Mouse (Mus musculus): Measurements from ENCODE around the gene Tmc6. TPM values are rescaled to one million over a fixed set of nuclear protein-coding genes. Genes with fewer than 3 reads are reported as not detected.

Gene Tmc6
- polyA plus RNA-seq, 1 experiment from 2014 or later: 24.7 TPM

GRCm38 (mm10) chr11:117742243-117742642 is 39.8 kb downstream of the Tmc6 start:
- peaks cover 87% of the 10 kb centered on the region for H3K36me3 ChIP-seq
- H3K9me3 ChIP-seq: no peaks in the 10 kb centered on the region
- H3K4me1 ChIP-seq: no peaks in the 10 kb centered on the region
- no peak for ATAC-seq (ENCODE audit: borderline replicate concordance, extremely low read depth, low FRiP score, low TSS enrichment)
- H3K4me2 ChIP-seq: no peak overlapping the region
- WGBS: 59% methylated on average over 8 of the region's 8 CpGs
- no peak overlapping the region for H3K9ac ChIP-seq
- no peak overlapping the region for H3K27ac ChIP-seq
- no peak overlapping the region for H3K4me3 ChIP-seq
- H3K27me3 ChIP-seq: no peaks in the 10 kb centered on the region

GRCm38 (mm10) chr11:117741128-117741527 is 40.9 kb downstream of the Tmc6 start:
- no peak overlapping the region for H3K27ac ChIP-seq
- no peak for ATAC-seq (ENCODE audit: borderline replicate concordance, extremely low read depth, low FRiP score, low TSS enrichment)

DNA sequence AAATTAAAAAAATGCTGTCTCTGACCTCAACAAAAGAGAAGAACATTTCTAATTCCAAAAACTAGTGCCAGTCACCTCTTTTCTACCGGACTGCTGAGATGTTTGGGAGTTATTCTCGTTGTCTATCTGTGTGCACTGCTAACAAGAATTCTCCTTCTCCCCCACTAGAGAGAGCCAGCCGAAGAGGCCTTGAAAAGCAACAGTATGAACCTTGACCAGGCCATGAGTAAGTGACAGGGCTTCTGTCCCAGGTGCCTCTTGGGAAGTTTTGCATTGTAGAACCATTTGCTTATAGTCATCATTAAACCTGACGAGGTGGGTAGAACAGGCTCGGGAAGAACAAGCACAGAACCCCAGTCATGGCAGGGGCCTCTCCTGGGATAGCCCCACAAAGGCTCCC is 43.9 kb downstream of the Tmc6 start:
- 80% methylated on average over 5 of the region's 5 CpGs for WGBS
- no peaks in the 10 kb centered on the region for H3K4me1 ChIP-seq
- no peak overlapping the region for H3K27ac ChIP-seq
- ATAC-seq (ENCODE audit: borderline replicate concordance, extremely low read depth, low FRiP score, low TSS enrichment): no peak
- H3K4me3 ChIP-seq: no peak overlapping the region
- H3K27me3 ChIP-seq: no peaks in the 10 kb centered on the region
- H3K4me2 ChIP-seq: no peak overlapping the region
- H3K9me3 ChIP-seq: no peaks in the 10 kb centered on the region
- peaks cover 74% of the 10 kb centered on the region for H3K36me3 ChIP-seq
- H3K9ac ChIP-seq: no peak overlapping the region

More at GRCm38 (mm10) chr11:117741128-117741527, 40.9 kb downstream of the Tmc6 start:
- H3K36me3 ChIP-seq: peaks cover 89% of the 10 kb centered on the region
- no peaks in the 10 kb centered on the region for H3K27me3 ChIP-seq
- no peak overlapping the region for H3K4me3 ChIP-seq
- no peaks in the 10 kb centered on the region for H3K9me3 ChIP-seq
- H3K9ac ChIP-seq: no peak overlapping the region
- no peak overlapping the region for H3K4me2 ChIP-seq
- no peaks in the 10 kb centered on the region for H3K4me1 ChIP-seq
- 82% methylated on average over 6 of the region's 6 CpGs for WGBS

DNA sequence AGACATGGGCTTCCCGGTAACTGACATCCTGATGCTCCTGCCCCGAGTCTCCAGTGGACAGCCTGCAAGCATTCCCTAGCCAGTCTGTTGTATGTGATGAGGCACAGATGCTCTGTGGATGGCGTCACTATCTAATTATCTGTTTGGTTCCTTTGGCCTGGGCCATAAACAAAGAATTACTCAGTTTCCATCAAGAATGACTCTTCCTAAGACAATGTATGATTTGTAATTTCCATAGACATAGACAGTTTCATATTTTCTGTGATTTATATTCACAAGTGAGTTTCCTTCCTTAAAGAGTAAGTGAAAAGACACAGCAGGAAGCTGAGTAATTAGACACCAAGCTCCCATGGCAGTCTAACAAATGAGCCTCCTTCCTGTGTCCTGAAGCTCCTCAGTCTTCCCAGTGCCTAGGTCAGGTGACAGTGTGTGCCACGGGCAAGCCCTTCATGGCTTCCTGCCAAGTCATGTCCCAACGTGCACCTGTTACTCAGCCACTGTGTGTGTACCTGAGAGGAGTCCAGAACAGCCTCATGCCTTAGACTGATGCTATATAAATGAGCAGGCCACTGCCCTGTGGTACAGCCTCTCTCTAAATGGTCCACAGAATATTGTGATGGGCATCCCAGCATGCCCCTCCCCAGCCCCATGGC is 45.8 kb downstream of the Tmc6 start:
- WGBS: 57% methylated on average over 5 of the region's 5 CpGs
- H3K9ac ChIP-seq: no peak overlapping the region
- H3K27me3 ChIP-seq: no peaks in the 10 kb centered on the region
- H3K27ac ChIP-seq: no peak overlapping the region
- H3K4me2 ChIP-seq: no peak overlapping the region
- H3K36me3 ChIP-seq: peaks cover 55% of the 10 kb centered on the region
- H3K4me1 ChIP-seq: no peaks in the 10 kb centered on the region
- no peaks in the 10 kb centered on the region for H3K9me3 ChIP-seq
- no peak overlapping the region for H3K4me3 ChIP-seq
- ATAC-seq (ENCODE audit: borderline replicate concordance, extremely low read depth, low FRiP score, low TSS enrichment): no peak

GRCm38 (mm10) chr11:117731470-117731869 is 50.5 kb downstream of the Tmc6 start:
- H3K4me1 ChIP-seq: peaks cover 10% of the 10 kb centered on the region; the same call in 1 of the 2 replicates
- H3K4me3 ChIP-seq: no peak overlapping the region
- no peaks in the 10 kb centered on the region for H3K9me3 ChIP-seq
- no peak overlapping the region for H3K9ac ChIP-seq
- no peaks in the 10 kb centered on the region for H3K27me3 ChIP-seq
- H3K4me2 ChIP-seq: no peak overlapping the region
- no peak for ATAC-seq (ENCODE audit: borderline replicate concordance, extremely low read depth, low FRiP score, low TSS enrichment)
- peaks cover 13% of the 10 kb centered on the region for H3K36me3 ChIP-seq
- no peak overlapping the region for H3K27ac ChIP-seq
- WGBS: 84% methylated on average over 7 of the region's 7 CpGs

DNA sequence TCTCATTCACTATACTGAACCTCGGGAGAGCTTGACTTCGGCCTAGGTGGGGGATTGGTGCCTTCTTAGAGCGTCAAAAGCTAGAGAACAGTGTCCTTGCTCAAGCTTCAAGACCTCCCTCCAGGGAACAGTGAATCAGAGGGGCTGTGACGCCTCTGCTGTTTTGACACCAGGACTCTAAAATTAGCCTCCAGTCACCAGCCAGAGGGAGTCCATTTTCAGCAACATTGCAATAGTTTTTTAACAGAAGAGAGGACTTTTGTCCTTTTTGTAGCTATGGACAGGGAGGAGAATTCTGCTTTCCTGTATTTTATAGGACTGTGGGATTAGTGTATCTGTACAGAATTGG is 51.5 kb downstream of the Tmc6 start:
- Histone ChIP-seq H3K36me3 (peaks cover 4% of the 10 kb centered on the region; the same call in 1 of the 2 replicates), H3K4me2 (no peak overlapping the region), H3K4me3 (no peak overlapping the region), H3K4me1 (peaks cover 10% of the 10 kb centered on the region; the same call in 1 of the 2 replicates), H3K27me3 (no peaks in the 10 kb centered on the region), H3K9ac (no peak overlapping the region), H3K9me3 (no peaks in the 10 kb centered on the region), H3K27ac (no peak overlapping the region)
- WGBS: 77% methylated on average over 4 of the region's 4 CpGs
- no peak for ATAC-seq (ENCODE audit: borderline replicate concordance, extremely low read depth, low FRiP score, low TSS enrichment)

DNA sequence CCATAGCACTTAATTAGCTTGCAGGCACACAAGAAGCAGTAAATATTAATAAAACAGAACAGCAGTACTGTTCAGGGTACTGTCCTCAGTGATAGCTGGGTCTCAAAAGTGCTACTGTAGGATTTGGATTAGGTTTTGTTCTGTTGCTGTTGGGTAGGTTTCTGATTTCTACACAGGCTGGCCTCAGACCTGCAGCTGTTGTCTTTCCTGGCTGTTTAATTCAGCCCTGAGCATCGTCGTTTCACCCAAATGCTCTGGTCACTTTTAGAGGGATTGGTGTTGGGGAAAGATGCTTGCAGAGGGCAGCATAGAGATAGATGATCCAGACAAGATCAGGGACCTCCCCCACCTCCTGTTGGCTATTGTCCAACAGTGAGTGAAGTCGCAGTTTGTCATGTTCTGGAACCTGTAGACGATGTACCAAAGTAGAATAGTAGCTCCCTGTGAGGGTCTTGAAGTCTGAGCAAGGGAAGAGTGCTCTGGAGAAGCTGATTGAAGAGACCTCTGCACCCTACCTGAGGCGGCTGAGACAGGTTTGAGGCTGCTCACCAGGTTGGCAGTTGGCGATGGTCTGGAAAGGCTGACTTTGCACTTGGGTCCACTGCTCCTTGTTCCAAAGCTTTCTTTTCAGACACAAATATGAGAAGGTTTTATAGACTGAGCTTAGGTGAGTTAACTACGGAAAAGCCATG is 52.1 kb downstream of the Tmc6 start:
- no peaks in the 10 kb centered on the region for H3K9me3 ChIP-seq
- no peaks in the 10 kb centered on the region for H3K27me3 ChIP-seq
- no peak overlapping the region for H3K27ac ChIP-seq
- H3K36me3 ChIP-seq: peaks cover 4% of the 10 kb centered on the region; the same call in 1 of the 2 replicates
- no peak overlapping the region for H3K9ac ChIP-seq
- H3K4me3 ChIP-seq: no peak overlapping the region
- 67% methylated on average over 7 of the region's 7 CpGs for WGBS
- H3K4me1 ChIP-seq: peaks cover 10% of the 10 kb centered on the region; the same call in 1 of the 2 replicates
- no peak for ATAC-seq (ENCODE audit: borderline replicate concordance, extremely low read depth, low FRiP score, low TSS enrichment)
- H3K4me2 ChIP-seq: no peak overlapping the region

DNA sequence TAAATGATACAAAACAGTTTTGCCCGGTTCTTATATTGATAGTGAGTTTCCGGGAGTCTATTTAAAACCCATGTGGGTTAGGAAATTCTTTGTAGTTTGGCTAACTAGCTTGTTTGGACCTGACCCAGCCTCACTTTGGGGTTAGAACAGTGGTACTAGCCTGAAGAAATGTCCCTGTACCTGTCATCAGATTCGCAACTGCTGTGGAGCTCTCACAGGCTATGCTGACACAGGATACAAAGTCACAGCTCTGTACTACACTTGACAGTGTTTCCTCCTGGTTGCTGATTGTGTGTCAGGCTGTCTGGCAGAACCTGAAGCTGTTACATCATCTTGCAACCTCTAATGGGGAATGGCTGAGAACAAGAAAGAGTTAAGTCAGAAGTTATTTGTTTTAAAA is 52.7 kb downstream of the Tmc6 start:
- no peak for ATAC-seq (ENCODE audit: borderline replicate concordance, extremely low read depth, low FRiP score, low TSS enrichment)

GRCm38 (mm10) chr11:117728841-117729240 is 53.2 kb downstream of the Tmc6 start:
- Histone ChIP-seq H3K4me2 (no peak overlapping the region), H3K9ac (no peak overlapping the region), H3K4me3 (no peak overlapping the region), H3K36me3 (peaks cover 4% of the 10 kb centered on the region; the same call in 1 of the 2 replicates), H3K4me1 (peaks cover 10% of the 10 kb centered on the region; the same call in 1 of the 2 replicates), H3K27me3 (no peaks in the 10 kb centered on the region), H3K9me3 (no peaks in the 10 kb centered on the region), H3K27ac (no peak overlapping the region)
- 50% methylated on average over 1 of the region's 1 CpGs for WGBS
- ATAC-seq (ENCODE audit: borderline replicate concordance, extremely low read depth, low FRiP score, low TSS enrichment): no peak

More for the DNA sequence above, 52.7 kb downstream of the Tmc6 start:
- no peak overlapping the region for H3K4me2 ChIP-seq
- WGBS: 75% methylated on average over 3 of the region's 3 CpGs
- no peak overlapping the region for H3K27ac ChIP-seq
- no peaks in the 10 kb centered on the region for H3K9me3 ChIP-seq
- H3K9ac ChIP-seq: no peak overlapping the region
- no peaks in the 10 kb centered on the region for H3K27me3 ChIP-seq
- peaks cover 10% of the 10 kb centered on the region; the same call in 1 of the 2 replicates for H3K4me1 ChIP-seq
- no peak overlapping the region for H3K4me3 ChIP-seq
- peaks cover 4% of the 10 kb centered on the region; the same call in 1 of the 2 replicates for H3K36me3 ChIP-seq

GRCm38 (mm10) chr11:117728245-117728644 is 53.8 kb downstream of the Tmc6 start:
- H3K4me3 ChIP-seq: no peak overlapping the region
- no peak overlapping the region for H3K27ac ChIP-seq
- no peaks in the 10 kb centered on the region for H3K27me3 ChIP-seq
- WGBS: 90% methylated on average over 5 of the region's 5 CpGs
- H3K36me3 ChIP-seq: no peaks in the 10 kb centered on the region
- no peak for ATAC-seq (ENCODE audit: borderline replicate concordance, extremely low read depth, low FRiP score, low TSS enrichment)
- H3K9ac ChIP-seq: no peak overlapping the region
- no peak overlapping the region for H3K4me2 ChIP-seq
- no peaks in the 10 kb centered on the region for H3K9me3 ChIP-seq
- H3K4me1 ChIP-seq: peaks cover 10% of the 10 kb centered on the region; the same call in 1 of the 2 replicates

DNA sequence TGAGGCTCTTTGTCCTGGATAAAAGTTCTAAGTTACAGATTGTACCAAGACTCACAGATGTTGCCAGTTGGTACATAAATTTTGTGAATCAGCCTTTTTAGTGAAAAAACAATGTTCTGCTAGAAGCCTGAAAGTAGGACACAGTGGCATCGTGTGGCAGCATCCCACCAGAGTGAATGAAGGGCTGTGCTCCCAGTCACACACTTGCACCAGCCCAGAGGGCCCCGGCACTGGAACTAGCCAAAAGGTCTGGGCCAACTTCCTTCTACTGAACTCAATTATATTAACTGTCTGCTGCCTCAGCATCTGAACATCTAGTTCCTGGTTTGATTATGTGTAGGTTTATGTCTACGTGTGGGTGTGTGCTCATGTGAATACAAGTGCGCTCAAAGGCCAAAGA is 55.0 kb downstream of the Tmc6 start:
- Histone ChIP-seq H3K36me3 (peaks cover 9% of the 10 kb centered on the region), H3K4me1 (peaks cover 10% of the 10 kb centered on the region; the same call in 1 of the 2 replicates), H3K4me2 (no peak overlapping the region), H3K27ac (no peak overlapping the region), H3K4me3 (no peak overlapping the region), H3K27me3 (no peaks in the 10 kb centered on the region), H3K9ac (no peak overlapping the region), H3K9me3 (no peaks in the 10 kb centered on the region)
- WGBS: 88% methylated on average over 4 of the region's 4 CpGs
- ATAC-seq (ENCODE audit: borderline replicate concordance, extremely low read depth, low FRiP score, low TSS enrichment): no peak

GRCm38 (mm10) chr11:117724604-117725301 is 57.2 kb downstream of the Tmc6 start:
- Histone ChIP-seq H3K4me3 (no peak overlapping the region), H3K4me1 (peaks cover 7% of the 10 kb centered on the region; the same call in 1 of the 2 replicates), H3K27ac (no peak overlapping the region), H3K36me3 (peaks cover 30% of the 10 kb centered on the region), H3K9ac (no peak overlapping the region), H3K4me2 (no peak overlapping the region), H3K27me3 (no peaks in the 10 kb centered on the region), H3K9me3 (no peaks in the 10 kb centered on the region)
- WGBS: 75% methylated on average over 6 of the region's 6 CpGs
- ATAC-seq (ENCODE audit: borderline replicate concordance, extremely low read depth, low FRiP score, low TSS enrichment): no peak

Measured in lung, embryonic 15.5 days (tissue).